Mouse (Mus musculus) lung, postnatal 36 days (tissue): ENCODE results near the gene Aspscr1.

Experiments used
- DNase-seq: peaks from one replicate; pipeline ENCODE4 v3.0.0; 2022; ENCODE audit warnings: mixed read lengths

The Aspscr1 gene

GRCm38 (mm10) chr11:120715131-120715530 lies 42.4 kb downstream of the Aspscr1 start:
- DNase-seq: no peak

DNA sequence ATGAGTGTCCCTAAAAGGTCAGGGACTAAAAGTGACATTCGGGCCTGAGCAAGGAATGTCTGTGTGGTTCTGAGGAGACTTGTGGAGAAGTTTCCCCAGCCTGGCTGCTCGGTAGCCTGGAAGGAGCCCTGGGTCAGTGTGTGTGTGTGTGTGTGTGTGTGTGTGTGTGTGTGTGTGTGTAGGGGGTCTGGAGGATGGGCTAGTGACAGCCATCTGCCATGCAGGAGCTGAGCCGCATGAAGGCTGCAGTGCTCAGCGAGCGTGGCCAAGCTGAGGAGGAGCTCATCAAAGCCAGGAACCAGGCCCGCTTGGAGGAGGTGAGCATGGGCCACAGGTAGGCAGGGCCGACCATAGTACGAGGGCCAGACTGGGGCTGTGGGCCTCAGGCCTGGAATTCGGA lies 46.5 kb downstream of the Aspscr1 start:
- DNase-seq: no peak

DNA sequence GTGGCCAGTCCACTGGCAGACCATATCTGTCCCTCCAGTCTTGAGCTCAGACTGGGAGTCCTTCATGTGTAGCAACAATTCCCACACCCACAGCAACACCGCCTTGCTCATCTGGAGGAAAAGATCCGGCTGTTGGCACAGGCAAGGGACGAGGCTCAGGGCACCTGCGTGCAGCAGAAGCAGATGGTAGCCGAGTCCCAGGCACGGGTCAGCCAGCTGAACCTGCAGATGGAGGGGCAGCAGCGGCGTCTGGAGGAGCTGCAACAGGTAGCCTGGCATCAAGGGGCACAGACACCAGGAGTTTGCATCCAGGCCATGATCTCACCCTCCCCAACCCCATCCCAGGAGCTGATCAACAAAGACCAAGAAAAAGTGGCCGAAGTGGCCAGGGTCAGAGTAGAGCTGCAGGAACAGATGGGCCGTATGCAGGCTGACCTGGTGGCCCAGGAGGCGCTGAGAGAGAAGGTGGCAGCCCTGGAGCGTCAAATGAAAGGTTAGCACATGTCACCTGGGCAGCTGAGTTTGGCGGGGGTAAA lies 47.1 kb downstream of the Aspscr1 start:
- DNase-seq: no peak

- peak; percentile 91 for DNase-seq
Measured at GRCm38 (mm10) chr11:120720450-120720849, 47.7 kb downstream of the Aspscr1 start.

DNA sequence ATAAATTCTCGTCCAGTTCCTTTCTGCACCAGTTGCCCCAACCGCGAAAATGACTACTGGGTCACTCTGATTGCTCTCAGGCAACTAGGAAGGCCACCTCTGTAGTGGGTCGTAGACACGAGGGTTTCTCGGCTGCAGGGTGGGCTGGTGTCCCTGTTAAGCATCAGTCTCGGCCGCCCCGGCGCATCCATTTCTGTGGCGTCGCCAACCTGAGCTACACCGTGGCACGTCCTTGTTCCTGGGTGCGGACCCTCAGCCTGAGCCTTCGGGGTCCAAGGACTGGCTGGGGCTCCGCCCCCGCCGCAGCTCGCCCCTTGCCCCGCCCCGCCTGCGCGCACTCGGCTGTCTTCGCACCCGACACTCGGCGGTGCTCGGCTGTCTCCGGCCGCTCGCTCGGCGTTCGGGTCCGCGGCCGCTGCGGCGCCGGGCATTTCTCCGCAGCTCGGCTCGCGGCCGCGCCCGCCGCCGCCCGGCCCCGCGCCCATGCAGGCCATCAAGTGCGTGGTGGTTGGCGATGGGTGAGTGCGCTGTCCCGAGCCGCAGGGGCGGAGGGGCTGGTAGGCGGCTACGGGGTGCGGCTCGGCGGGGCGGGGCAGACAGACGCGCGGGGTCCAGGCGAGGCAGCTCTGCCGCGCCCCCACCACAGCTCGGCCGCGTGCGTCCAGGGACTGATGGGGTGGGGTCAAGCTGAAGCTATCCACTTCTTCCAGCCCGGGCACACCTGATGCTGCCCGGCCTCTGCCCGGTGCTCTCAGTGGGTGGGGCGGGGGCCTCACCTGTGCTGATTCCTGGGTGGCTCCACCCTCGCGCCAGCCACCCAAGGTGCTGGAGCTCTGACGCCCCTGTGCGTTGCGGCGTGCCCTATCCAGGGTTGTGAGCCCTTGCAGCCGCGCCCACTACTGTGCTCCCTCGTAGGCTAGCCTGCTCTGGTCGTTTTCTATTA lies 48.6 kb downstream of the Aspscr1 start, which contains the start of gene Rac3:
Gene Rac3 (plus strand): TSS at position 347 of the 943 bp plus-strand sequence.
- DNase-seq: peak; percentile 81

- DNase-seq: no peak
Measured at GRCm38 (mm10) chr11:120722067-120722630, 49.4 kb downstream of the Aspscr1 start.

DNA sequence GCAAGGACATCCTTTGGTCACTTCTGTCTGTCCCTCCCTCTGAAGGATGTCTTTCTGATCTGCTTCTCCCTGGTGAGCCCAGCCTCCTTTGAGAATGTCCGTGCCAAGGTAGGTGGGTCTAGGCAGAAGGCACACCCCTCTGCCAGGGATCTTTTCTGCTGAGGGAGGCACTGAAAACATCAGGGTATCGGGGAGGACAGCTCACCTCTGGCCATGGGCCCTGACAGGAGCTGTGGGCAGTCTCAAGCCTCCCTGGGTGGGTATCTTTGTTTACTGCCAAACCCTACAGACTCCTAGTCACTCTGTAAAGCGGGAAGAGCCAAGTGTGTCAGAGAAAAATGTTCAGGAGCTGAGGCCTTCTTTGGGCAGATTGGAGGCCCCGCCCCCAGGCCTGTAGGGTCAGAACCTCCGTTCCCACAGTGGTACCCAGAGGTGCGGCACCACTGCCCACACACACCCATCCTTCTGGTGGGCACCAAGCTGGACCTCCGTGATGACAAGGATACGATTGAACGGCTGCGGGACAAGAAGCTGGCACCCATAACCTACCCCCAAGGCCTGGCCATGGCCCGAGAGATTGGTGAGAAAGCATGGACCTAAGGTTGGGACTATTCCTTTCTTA lies 50.1 kb downstream of the Aspscr1 start:
- peak; percentile 44 for DNase-seq

DNA sequence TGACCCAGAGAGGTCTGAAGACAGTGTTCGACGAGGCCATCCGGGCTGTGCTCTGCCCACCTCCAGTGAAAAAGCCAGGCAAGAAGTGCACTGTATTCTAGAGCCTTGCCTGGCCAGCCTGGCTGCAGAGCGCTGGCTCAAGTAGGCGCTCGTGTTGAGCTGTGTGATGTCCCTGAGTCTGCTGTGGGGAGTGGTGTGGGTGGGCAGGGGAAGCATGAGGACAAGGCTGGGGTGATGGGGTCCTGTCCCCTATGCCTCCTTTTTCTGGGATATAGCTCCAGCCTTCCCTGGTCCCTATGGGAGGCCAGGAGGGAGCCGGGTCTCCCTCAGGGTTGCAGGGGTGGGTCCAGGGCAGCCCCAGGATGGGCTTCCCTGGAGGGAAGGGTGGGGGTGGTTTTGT lies 50.7 kb downstream of the Aspscr1 start:
- no peak for DNase-seq

DNA sequence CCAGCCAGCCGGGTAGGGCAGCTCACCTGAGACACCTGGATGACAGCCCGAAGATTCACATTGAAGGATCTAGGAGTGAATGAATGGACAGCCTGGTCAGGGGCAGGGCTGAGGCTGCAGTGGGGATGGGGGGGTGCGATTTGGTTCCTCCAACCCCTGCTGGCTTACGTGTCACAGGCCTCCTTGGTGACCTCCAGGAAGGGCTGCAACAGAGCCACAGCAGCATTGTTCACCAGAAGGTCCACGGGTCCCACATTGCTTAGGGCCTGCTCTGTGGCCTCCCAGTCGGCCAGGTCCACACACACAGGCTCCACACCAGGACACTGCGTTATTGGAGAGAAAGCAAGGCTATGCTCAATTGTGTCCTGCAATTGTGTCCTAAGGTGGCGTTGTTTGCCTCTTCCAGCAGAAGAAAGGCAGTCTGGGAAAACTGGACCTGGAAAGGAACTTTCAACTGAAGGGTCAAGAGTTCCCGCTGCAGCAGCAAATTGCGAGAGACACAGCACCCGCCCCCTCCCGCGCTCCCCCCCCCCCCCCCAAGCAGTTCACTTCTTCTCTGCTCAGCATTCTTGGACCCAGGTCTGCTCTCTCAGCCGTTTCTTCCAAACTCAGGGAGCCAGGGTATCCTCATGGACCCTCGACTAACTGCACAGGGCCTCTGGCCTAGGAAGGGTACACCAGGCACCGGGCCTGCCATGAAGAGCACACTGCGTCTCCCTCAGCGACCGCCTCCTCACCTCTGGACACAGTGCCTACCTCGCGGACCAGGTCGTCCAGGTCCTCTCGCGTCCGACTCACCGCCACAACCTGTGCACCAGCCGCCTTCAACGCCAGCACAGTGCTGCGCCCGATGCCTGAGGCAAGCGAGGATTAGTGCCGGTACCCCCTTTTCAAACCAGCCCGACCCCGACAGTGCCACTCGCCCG lies 53.7 kb downstream of the Aspscr1 start:
- peak; percentile 27 for DNase-seq

- peak; percentile 98 for DNase-seq
Measured at GRCm38 (mm10) chr11:120727169-120727527, 54.4 kb downstream of the Aspscr1 start, which contains the start of gene Dcxr. Dcxr (minus strand) TSS chr11:120727281.

GRCm38 (mm10) chr11:120727564-120727963 lies 54.8 kb downstream of the Aspscr1 start:
- peak; percentile 68 for DNase-seq

- peak; percentile 47 for DNase-seq
Measured at GRCm38 (mm10) chr11:120728530-120729240, 55.9 kb downstream of the Aspscr1 start.

DNA sequence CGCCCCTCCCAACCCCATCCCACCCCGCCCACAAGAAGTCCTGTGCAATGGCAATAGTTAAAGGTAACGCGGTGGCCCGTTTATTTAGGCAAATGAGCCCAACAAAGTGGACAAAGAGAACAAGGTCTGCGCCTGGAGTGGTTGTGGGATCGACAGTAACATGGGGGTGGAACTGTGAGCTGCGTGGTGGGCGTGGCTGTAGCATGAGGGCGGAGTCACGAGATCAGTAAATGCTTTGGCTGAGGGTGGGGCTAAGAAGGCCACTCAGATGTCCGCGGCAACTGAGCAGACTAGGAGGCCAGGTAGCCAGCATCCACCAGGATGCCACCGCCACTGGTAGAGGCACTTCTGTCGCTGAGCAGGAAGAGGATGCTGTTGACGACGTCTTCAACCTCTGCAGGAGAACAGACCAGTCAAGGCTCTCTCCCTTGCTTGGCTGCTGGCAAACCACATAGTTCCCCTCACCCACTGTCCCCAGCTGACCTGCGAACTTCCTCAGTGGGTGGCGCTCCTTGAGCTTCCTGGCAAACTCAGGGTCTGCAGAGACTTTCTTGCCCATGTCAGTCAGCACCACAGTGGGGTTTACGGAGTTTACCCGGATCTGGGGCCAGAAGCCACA lies 56.8 kb downstream of the Aspscr1 start:
- DNase-seq: peak; percentile 88

DNA sequence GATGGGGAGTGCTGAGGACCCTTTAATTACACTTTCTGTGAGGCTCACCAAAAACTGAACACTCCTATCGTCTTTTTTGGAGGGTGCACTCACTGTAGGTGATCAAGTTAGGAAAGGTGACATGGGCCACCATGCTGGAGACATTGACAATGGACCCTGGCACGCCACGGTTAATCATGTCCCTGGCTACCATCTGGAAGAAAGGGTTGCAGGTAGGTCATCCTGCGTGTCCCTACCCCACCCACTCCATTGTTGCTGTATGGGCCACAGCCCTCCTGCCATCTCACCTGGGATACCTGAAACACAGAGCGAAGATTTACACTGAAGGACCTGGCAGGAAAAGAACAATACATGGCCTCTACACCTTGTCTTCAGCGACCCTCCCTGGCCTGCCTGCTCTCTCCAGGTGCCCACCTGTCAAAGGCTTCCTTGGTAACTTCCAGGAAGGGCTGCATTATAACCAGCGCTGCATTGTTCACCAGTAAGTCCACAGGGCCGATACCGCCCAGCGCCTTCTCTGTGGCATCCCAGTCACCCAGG lies 57.6 kb downstream of the Aspscr1 start:
- DNase-seq: no peak

GRCm38 (mm10) chr11:120731395-120731794 lies 58.6 kb downstream of the Aspscr1 start:
- no peak for DNase-seq

DNA sequence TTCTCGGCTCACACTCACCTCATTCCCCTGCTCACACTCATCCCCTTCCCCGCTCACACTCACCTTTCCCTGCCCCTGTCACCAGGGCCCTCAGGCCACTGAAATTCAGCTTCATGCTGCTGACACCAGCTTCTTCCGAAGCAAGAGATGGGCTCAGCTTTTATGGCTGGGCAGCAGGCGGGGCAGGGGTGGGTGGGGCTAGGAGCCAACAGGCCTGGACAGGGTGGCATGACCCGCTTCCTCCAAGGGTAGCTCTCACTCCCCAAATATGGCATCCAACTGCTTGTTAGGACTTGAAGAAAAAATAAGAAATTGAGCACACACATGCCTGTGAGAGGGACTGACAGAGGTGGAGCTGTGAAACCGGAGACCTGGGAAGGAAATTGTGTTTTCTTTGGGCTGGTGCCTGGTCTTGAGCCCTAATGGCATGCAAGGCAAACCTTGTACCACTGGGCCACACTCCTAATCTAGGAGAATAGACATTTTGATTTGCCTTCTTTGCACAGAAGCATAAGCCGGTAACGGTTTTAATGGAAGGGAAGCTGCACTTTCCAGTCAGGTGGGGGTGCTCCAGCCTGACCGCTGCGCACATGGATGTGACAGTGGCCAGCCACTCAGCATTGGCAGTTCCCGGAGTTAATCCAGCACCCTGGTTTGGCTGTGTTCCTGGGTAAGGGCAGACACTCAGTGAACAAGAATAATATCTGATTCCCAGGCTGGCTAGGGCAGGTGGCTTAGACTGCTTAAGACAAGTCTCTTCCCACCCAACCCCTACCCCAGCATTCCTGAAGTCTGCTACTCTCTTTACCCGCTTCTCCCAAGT lies 59.3 kb downstream of the Aspscr1 start, which contains the start of gene Cbr2:
Gene Cbr2 (minus strand): TSS at position 257 of the 823 bp plus-strand sequence.
- DNase-seq: peak; percentile 79

DNA sequence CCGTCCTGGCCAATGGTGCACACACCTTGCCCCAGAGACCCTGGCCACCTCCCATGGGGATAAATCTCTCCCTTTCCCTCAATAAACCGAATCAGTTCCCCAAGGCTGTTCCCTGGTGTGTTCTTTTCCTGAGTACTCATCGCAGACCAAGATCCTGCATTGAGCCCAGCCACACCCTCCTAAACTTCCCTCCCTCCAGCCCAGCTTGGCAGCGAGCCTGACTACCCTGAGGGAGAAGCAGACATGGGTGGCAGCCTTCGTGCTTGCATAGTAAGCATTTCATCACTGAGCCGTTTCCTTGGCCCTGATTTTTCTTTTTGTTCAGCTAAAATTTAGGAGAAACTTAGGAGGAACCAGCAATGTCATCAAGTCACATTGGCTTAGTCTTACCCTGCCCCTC lies 60.7 kb downstream of the Aspscr1 start:
- DNase-seq: peak; percentile 86

DNA sequence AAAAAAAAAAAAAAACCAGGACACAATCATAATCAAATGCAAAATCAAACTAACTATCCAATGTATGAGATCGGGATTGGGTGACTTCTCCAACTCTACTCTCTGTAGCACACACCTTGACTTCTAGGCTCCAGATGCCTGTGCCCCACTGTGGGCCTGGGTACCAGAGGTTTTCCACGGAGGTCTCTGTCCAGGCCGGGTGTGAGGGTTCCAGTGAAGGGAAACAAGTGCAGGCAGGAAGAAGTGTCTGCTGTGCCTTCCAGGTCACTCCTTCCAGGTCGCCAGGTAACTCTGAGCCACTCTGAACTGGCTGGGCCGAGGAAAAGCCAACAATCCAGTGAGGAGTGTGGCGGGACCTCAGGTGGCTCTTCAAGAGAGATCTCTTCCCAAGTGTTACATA lies 63.7 kb downstream of the Aspscr1 start:
- no peak for DNase-seq

DNA sequence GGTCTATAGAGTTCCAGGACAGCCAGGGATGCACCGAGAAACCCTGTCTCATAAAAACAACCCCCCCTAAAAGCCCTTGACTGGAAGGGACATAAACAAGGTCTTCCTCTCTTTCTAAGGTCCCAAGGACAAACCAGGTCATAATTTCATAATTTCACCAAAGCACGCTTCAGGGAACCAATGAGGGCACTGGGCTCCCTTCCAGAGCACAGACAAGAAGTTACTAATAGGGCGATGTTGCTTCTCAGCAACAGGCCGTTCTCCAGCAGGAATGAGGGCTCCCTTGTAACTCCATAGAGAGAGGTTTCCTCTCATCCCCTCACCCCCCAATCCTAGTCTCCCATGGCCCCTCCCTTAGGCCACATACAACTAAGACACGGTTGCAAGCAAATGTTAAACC lies 68.2 kb downstream of the Aspscr1 start:
- no peak for DNase-seq
